Mouse (Mus musculus) right cerebral cortex, postnatal 25 days (tissue): ENCODE measurements around the gene Ddx28.
"Not testable (repeated sequence)": the region's sequence is repeated elsewhere in the genome, so short reads cannot be mapped to it uniquely, and the experiment has no call there.

Source experiments
- DNase-seq: peaks from one replicate; pipeline ENCODE4 v3.0.0; 2022

Ddx28 gene

GRCm38 (mm10) chr8:106012203-106012602, 521 bp upstream of the Ddx28 start:
- DNase-seq: not testable (repeated sequence)

GRCm38 (mm10) chr8:106010748-106011642, 687 bp downstream of the Ddx28 start:
- DNase-seq: peak; percentile 93

GRCm38 (mm10) chr8:106007891-106008290, 3.8 kb downstream of the Ddx28 start:
- DNase-seq: not testable (repeated sequence)

GRCm38 (mm10) chr8:106007135-106007534, 4.5 kb downstream of the Ddx28 start:
- DNase-seq: no peak

GRCm38 (mm10) chr8:106006413-106006812, 5.3 kb downstream of the Ddx28 start:
- DNase-seq: no peak

- DNase-seq: no peak
Measured at GRCm38 (mm10) chr8:106005875-106006274, 5.8 kb downstream of the Ddx28 start, which contains the start of gene Dpep2nb. Dpep2nb (minus strand) TSS chr8:106005975.

- DNase-seq: no peak
Measured at GRCm38 (mm10) chr8:106004538-106005207, 7.0 kb downstream of the Ddx28 start.

- no peak for DNase-seq
Measured at GRCm38 (mm10) chr8:106001908-106002307, 9.8 kb downstream of the Ddx28 start.

GRCm38 (mm10) chr8:105998971-105999370, 12.7 kb downstream of the Ddx28 start:
- DNase-seq: no peak

- no peak for DNase-seq
Measured at GRCm38 (mm10) chr8:105996359-105996758, 15.3 kb downstream of the Ddx28 start.

- DNase-seq: no peak
Measured at GRCm38 (mm10) chr8:105993226-105993625, 18.5 kb downstream of the Ddx28 start.

- DNase-seq: no peak
Measured at GRCm38 (mm10) chr8:105992499-105992898, 19.2 kb downstream of the Ddx28 start.

GRCm38 (mm10) chr8:105991546-105991945, 20.1 kb downstream of the Ddx28 start:
- no peak for DNase-seq

GRCm38 (mm10) chr8:105990856-105991387, 20.8 kb downstream of the Ddx28 start, which contains the start of gene Dus2:
Dus2 (plus strand) TSS chr8:105991337.
- peak; percentile 45 for DNase-seq

- no peak for DNase-seq
Measured at GRCm38 (mm10) chr8:105988546-105988945, 23.1 kb downstream of the Ddx28 start.

GRCm38 (mm10) chr8:105983406-105983805, 28.3 kb downstream of the Ddx28 start:
- not testable (repeated sequence) for DNase-seq

- no peak for DNase-seq
Measured at GRCm38 (mm10) chr8:105981146-105981545, 30.5 kb downstream of the Ddx28 start.

- DNase-seq: no peak
Measured at GRCm38 (mm10) chr8:105979325-105979724, 32.4 kb downstream of the Ddx28 start, which contains the start of gene Dpep3. Dpep3 (minus strand) TSS chr8:105979429.

GRCm38 (mm10) chr8:105975363-105975762, 36.3 kb downstream of the Ddx28 start:
- no peak for DNase-seq

GRCm38 (mm10) chr8:105971019-105971720, 40.5 kb downstream of the Ddx28 start:
- DNase-seq: no peak

GRCm38 (mm10) chr8:105969367-105969766, 42.3 kb downstream of the Ddx28 start:
- no peak for DNase-seq

GRCm38 (mm10) chr8:105966692-105967311, 44.9 kb downstream of the Ddx28 start:
- no peak for DNase-seq
